Mouse (Mus musculus): ENCODE measurements around the gene Mfap2. TPM values are rescaled to one million over a fixed set of nuclear protein-coding genes. Genes with fewer than 3 reads are reported as not detected.

Mfap2 gene
- polyA plus RNA-seq, 1 experiment from 2014 or later, result 489 TPM

GRCm38 (mm10) chr4:140967386-140968159, 42.6 kb upstream of the Mfap2 start:
- Histone ChIP-seq H3K27ac (ENCODE audit: low read depth) (no peak overlapping the region), H3K4me1 (replicated peaks; ENCODE audit: control insufficient read depth, insufficient read depth, low read length) (peaks cover 6% of the 10 kb centered on the region), H3K27me3 (replicated peaks; ENCODE audit: control insufficient read depth, insufficient read depth, low read length) (no peaks in the 10 kb centered on the region), H3K4me3 (ENCODE audit: low read depth, low read length) (no peak overlapping the region), H3K9me3 (ENCODE audit: control insufficient read depth, low read length) (no peaks in the 10 kb centered on the region), H3K4me2 (ENCODE audit: low read length) (no peak overlapping the region), H3K36me3 (ENCODE audit: control insufficient read depth, insufficient read depth, low read length) (peaks cover 66% of the 10 kb centered on the region), H3K9ac (ENCODE audit: low read length) (no peak overlapping the region)
- DNase-seq (ENCODE audit: low spot score) (no peak), ATAC-seq (replicated peaks; ENCODE audit: low FRiP score, low TSS enrichment, low read depth) (no peak)
- WGBS, result 79% methylated on average over 11 of the region's 11 CpGs

DNA sequence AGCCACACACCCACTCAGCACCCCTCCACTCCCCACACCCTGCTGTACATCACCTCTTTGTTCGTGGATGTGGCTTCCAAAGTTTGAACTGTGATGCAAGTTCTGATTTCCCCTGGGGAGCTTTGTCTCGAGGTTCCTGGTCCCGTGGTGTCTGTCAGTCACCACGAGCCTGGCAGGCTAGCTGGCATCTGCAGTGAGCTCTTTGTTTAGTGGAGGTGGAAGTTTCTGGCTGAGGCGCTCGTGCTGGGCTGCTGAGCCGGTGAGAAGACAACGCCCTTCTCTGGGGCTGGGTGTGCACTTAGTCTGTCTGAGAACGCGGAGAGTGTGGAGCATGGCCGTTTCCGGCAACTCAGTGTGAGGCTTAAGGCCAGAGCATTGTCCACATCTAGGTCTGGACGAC, 38.5 kb upstream of the Mfap2 start:
- DNase-seq (ENCODE audit: low spot score), result no peak
- no peak for ATAC-seq (replicated peaks; ENCODE audit: low FRiP score, low TSS enrichment, low read depth)
- H3K4me3 ChIP-seq (ENCODE audit: low read depth, low read length), result no peak overlapping the region
- no peaks in the 10 kb centered on the region for H3K4me1 ChIP-seq (replicated peaks; ENCODE audit: control insufficient read depth, insufficient read depth, low read length)
- H3K9ac ChIP-seq (ENCODE audit: low read length), result no peak overlapping the region
- WGBS, result 87% methylated on average over 13 of the region's 13 CpGs
- no peaks in the 10 kb centered on the region for H3K9me3 ChIP-seq (ENCODE audit: control insufficient read depth, low read length)
- no peaks in the 10 kb centered on the region for H3K27me3 ChIP-seq (replicated peaks; ENCODE audit: control insufficient read depth, insufficient read depth, low read length)
- peaks cover 93% of the 10 kb centered on the region for H3K36me3 ChIP-seq (ENCODE audit: control insufficient read depth, insufficient read depth, low read length)
- H3K4me2 ChIP-seq (ENCODE audit: low read length), result no peak overlapping the region
- no peak overlapping the region for H3K27ac ChIP-seq (ENCODE audit: low read depth)

GRCm38 (mm10) chr4:140974408-140974807, 35.8 kb upstream of the Mfap2 start:
- H3K36me3 ChIP-seq (ENCODE audit: control insufficient read depth, insufficient read depth, low read length), result peaks cover 93% of the 10 kb centered on the region
- no peak for DNase-seq (ENCODE audit: low spot score)
- no peak overlapping the region for H3K9ac ChIP-seq (ENCODE audit: low read length)
- no peaks in the 10 kb centered on the region for H3K27me3 ChIP-seq (replicated peaks; ENCODE audit: control insufficient read depth, insufficient read depth, low read length)
- H3K27ac ChIP-seq (ENCODE audit: low read depth), result no peak overlapping the region
- no peak overlapping the region for H3K4me2 ChIP-seq (ENCODE audit: low read length)
- H3K4me3 ChIP-seq (ENCODE audit: low read depth, low read length), result no peak overlapping the region
- ATAC-seq (replicated peaks; ENCODE audit: low FRiP score, low TSS enrichment, low read depth), result no peak
- no peaks in the 10 kb centered on the region for H3K9me3 ChIP-seq (ENCODE audit: control insufficient read depth, low read length)
- 87% methylated on average over 6 of the region's 6 CpGs for WGBS
- H3K4me1 ChIP-seq (replicated peaks; ENCODE audit: control insufficient read depth, insufficient read depth, low read length), result no peaks in the 10 kb centered on the region; the same call in 1 of the 2 replicates

DNA sequence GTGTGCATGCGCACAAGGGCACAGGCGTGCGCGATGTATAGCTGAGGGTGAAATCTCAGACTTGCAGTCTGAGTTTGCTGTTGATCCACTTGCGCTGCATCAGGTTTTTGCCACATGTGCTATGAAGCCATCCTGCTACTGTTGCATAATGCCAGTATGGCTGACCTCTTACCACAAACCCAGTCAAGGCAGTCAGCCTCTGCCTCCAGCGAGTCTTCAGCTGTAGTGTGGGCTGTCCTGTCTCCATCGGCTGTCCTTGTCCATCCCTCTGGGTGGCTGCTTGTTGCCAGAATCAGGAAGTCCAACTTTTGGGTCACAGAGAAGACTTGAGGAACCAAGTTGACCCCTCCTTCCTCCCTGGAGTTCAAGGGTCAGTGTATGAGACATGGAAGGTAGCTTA, 34.9 kb upstream of the Mfap2 start:
- ATAC-seq (replicated peaks; ENCODE audit: low FRiP score, low TSS enrichment, low read depth), result no peak
- peaks cover 90% of the 10 kb centered on the region for H3K36me3 ChIP-seq (ENCODE audit: control insufficient read depth, insufficient read depth, low read length)
- WGBS, result 92% methylated on average over 7 of the region's 7 CpGs
- H3K9me3 ChIP-seq (ENCODE audit: control insufficient read depth, low read length), result no peaks in the 10 kb centered on the region
- H3K27ac ChIP-seq (ENCODE audit: low read depth), result no peak overlapping the region
- H3K4me3 ChIP-seq (ENCODE audit: low read depth, low read length), result no peak overlapping the region
- no peaks in the 10 kb centered on the region for H3K27me3 ChIP-seq (replicated peaks; ENCODE audit: control insufficient read depth, insufficient read depth, low read length)
- no peak for DNase-seq (ENCODE audit: low spot score)
- H3K4me2 ChIP-seq (ENCODE audit: low read length), result no peak overlapping the region
- H3K4me1 ChIP-seq (replicated peaks; ENCODE audit: control insufficient read depth, insufficient read depth, low read length), result no peaks in the 10 kb centered on the region; the same call in 1 of the 2 replicates
- no peak overlapping the region for H3K9ac ChIP-seq (ENCODE audit: low read length)

DNA sequence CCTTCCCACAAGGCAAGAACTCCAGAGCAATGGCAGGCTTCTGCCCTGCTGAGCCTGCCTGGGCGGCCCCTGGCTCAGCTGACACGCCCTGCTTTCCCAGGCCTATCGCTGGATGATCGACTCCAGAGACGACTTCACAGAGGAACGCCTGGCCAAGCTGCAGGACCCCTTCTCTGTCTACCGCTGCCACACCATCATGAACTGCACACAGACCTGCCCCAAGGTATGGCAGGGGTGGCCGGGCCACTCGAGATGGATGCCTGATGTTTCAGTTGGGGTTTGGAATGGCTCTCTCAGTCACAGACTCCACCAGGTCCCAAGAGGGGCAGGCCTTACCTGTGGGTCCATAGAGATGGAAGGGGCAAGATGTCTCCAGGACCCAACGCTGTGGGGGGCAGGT, 32.9 kb upstream of the Mfap2 start:
- Histone ChIP-seq H3K4me2 (ENCODE audit: low read length) (no peak overlapping the region), H3K4me3 (ENCODE audit: low read depth, low read length) (no peak overlapping the region), H3K27ac (ENCODE audit: low read depth) (no peak overlapping the region), H3K9me3 (ENCODE audit: control insufficient read depth, low read length) (no peaks in the 10 kb centered on the region), H3K27me3 (replicated peaks; ENCODE audit: control insufficient read depth, insufficient read depth, low read length) (no peaks in the 10 kb centered on the region), H3K9ac (ENCODE audit: low read length) (no peak overlapping the region), H3K36me3 (ENCODE audit: control insufficient read depth, insufficient read depth, low read length) (peaks cover 72% of the 10 kb centered on the region), H3K4me1 (replicated peaks; ENCODE audit: control insufficient read depth, insufficient read depth, low read length) (no peaks in the 10 kb centered on the region; the same call in 1 of the 2 replicates)
- ATAC-seq (replicated peaks; ENCODE audit: low FRiP score, low TSS enrichment, low read depth) (no peak), DNase-seq (ENCODE audit: low spot score) (peak; percentile 53)
- WGBS, result 58% methylated on average over 10 of the region's 10 CpGs

GRCm38 (mm10) chr4:140977886-140978692, 32.1 kb upstream of the Mfap2 start:
- Histone ChIP-seq H3K9me3 (ENCODE audit: control insufficient read depth, low read length) (no peaks in the 10 kb centered on the region), H3K9ac (ENCODE audit: low read length) (no peak overlapping the region), H3K4me1 (replicated peaks; ENCODE audit: control insufficient read depth, insufficient read depth, low read length) (no peaks in the 10 kb centered on the region; the same call in 1 of the 2 replicates), H3K4me3 (ENCODE audit: low read depth, low read length) (no peak overlapping the region), H3K36me3 (ENCODE audit: control insufficient read depth, insufficient read depth, low read length) (peaks cover 64% of the 10 kb centered on the region), H3K27ac (ENCODE audit: low read depth) (no peak overlapping the region), H3K27me3 (replicated peaks; ENCODE audit: control insufficient read depth, insufficient read depth, low read length) (no peaks in the 10 kb centered on the region), H3K4me2 (ENCODE audit: low read length) (no peak overlapping the region)
- 86% methylated on average over 14 of the region's 14 CpGs for WGBS
- DNase-seq (ENCODE audit: low spot score) (no peak), ATAC-seq (replicated peaks; ENCODE audit: low FRiP score, low TSS enrichment, low read depth) (peak; percentile 29; the same call in 1 of the 2 replicates)

GRCm38 (mm10) chr4:140981605-140982004, 28.6 kb upstream of the Mfap2 start:
- 88% methylated on average over 2 of the region's 2 CpGs for WGBS
- no peak overlapping the region for H3K4me3 ChIP-seq (ENCODE audit: low read depth, low read length)
- H3K27me3 ChIP-seq (replicated peaks; ENCODE audit: control insufficient read depth, insufficient read depth, low read length), result no peaks in the 10 kb centered on the region
- no peak overlapping the region for H3K4me2 ChIP-seq (ENCODE audit: low read length)
- peaks cover 5% of the 10 kb centered on the region; the same call in 1 of the 2 replicates for H3K4me1 ChIP-seq (replicated peaks; ENCODE audit: control insufficient read depth, insufficient read depth, low read length)
- no peak for ATAC-seq (replicated peaks; ENCODE audit: low FRiP score, low TSS enrichment, low read depth)
- DNase-seq (ENCODE audit: low spot score), result no peak
- H3K36me3 ChIP-seq (ENCODE audit: control insufficient read depth, insufficient read depth, low read length), result peaks cover 31% of the 10 kb centered on the region
- H3K27ac ChIP-seq (ENCODE audit: low read depth), result no peak overlapping the region
- H3K9ac ChIP-seq (ENCODE audit: low read length), result no peak overlapping the region
- no peaks in the 10 kb centered on the region for H3K9me3 ChIP-seq (ENCODE audit: control insufficient read depth, low read length)

GRCm38 (mm10) chr4:140982808-140983207, 27.4 kb upstream of the Mfap2 start:
- Histone ChIP-seq H3K4me1 (replicated peaks; ENCODE audit: control insufficient read depth, insufficient read depth, low read length) (peaks cover 11% of the 10 kb centered on the region), H3K36me3 (ENCODE audit: control insufficient read depth, insufficient read depth, low read length) (peaks cover 22% of the 10 kb centered on the region), H3K27ac (ENCODE audit: low read depth) (peak overlapping the region; percentile 39; the same call in 1 of the 2 replicates), H3K4me2 (ENCODE audit: low read length) (no peak overlapping the region), H3K9me3 (ENCODE audit: control insufficient read depth, low read length) (no peaks in the 10 kb centered on the region), H3K4me3 (ENCODE audit: low read depth, low read length) (no peak overlapping the region), H3K9ac (ENCODE audit: low read length) (no peak overlapping the region), H3K27me3 (replicated peaks; ENCODE audit: control insufficient read depth, insufficient read depth, low read length) (no peaks in the 10 kb centered on the region)
- ATAC-seq (replicated peaks; ENCODE audit: low FRiP score, low TSS enrichment, low read depth), result no peak
- no peak for DNase-seq (ENCODE audit: low spot score)
- 33% methylated on average over 4 of the region's 4 CpGs for WGBS
